Mouse (Mus musculus) neutrophil, adult 83 days (primary cell): ENCODE data around the gene Abca16. TPM values are rescaled to one million over a fixed set of nuclear protein-coding genes. Genes with fewer than 3 reads are reported as not detected.

Source experiments
- total RNA-seq, 2 experiments: library from RNA; stranded (reverse); gene quantifications; one replicate each; pipeline ENCODE4 v1.2.4; 2023

Abca16 gene
- total RNA-seq = not detected

DNA sequence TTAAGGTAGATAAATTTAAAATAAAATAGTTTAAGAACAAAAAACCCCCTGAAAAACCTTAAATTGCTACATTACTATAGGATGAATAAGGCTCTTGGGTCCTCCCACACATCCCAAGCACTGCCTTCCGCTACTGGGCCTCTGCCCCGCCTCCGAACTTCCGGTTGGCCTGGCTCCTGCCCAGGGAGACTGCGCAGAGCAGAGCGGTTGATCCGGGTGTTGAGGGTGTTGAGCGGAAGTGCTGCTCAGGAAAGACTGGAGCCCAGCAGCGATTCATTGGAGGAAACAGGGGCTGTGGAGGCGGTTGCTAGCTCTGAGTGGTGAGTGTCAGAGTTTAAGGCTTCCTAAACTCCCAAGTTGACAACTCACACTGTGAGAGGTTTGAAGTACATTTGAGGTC is at the start of gene Abca16:
TSS of gene Abca16 (plus strand) at position 201 of the 400 bp plus-strand sequence.

Other genes starting within 250 kb of the Abca16 start
- under 1 TPM in 1 of 2 experiments, not detected in 1; 0.09 TPM for gene Anks4b, start 235.8 kb upstream of the Abca16 start, total RNA-seq
- gene Crym, start 207.5 kb upstream of the Abca16 start, total RNA-seq = not detected
- gene Abca14, start 205.7 kb upstream of the Abca16 start, total RNA-seq = not detected
- gene Abca15, start 81.0 kb upstream of the Abca16 start, total RNA-seq = not detected
- gene Uqcrc2, start 225.5 kb downstream of the Abca16 start, total RNA-seq = 10 to 100 TPM; 64.0 to 73.7 TPM